Mouse (Mus musculus) left cerebral cortex, adult 2 months (tissue): Measurements from ENCODE around the gene Gas7. TPM values are rescaled to one million over a fixed set of nuclear protein-coding genes. Genes with fewer than 3 reads are reported as not detected.

ENCODE experiments used
- DNase-seq, 2 experiments: peaks; one replicate each; pipeline ENCODE4 v3.0.0; 2021 to 2022; ENCODE audit warnings: low spot score in 2 of 2, mixed read lengths in 1 of 2; ENCODE audit errors: extremely low spot score in 1 of 2
- H3K27ac ChIP-seq: fragments of 200-600 bp; 2 replicates; pipeline ENCODE4 v1.8.1; 2022
- H3K4me3 ChIP-seq: fragments of 200-600 bp; 2 replicates; pipeline ENCODE4 v1.8.1; 2022
- CTCF ChIP-seq: fragments of 200-600 bp; IDR thresholded peaks from 2 replicates; pipeline ENCODE4 v1.8.1; 2022; ENCODE audit warnings: antibody characterized with exemption, mild to moderate bottlenecking, moderate library complexity
- intact Hi-C: fragments of 180-260 bp; cut with DNase I; formaldehyde crosslinking; loops from one replicate; pipeline ENCODE4 v1.15.1; 2025
- total RNA-seq, 2 experiments: library from RNA; stranded (reverse); gene quantifications; 2 replicates each; pipeline ENCODE4 v1.2.3; 2021

The Gas7 gene
- total RNA-seq, 2 experiments from 2014 or later, result 539 to 559 TPM

GRCm38 (mm10) chr11:67715382-67715781 lies 260.1 kb downstream of the Gas7 start:
- no peak for DNase-seq
- intact Hi-C loops, result no loop called here
- TF ChIP-seq CTCF, result no peak
- H3K4me3 ChIP-seq, result no peak overlapping the region
- H3K27ac ChIP-seq, result no peak overlapping the region

GRCm38 (mm10) chr11:67721485-67721884 lies 266.2 kb downstream of the Gas7 start:
- intact Hi-C loops, result no loop called here

GRCm38 (mm10) chr11:67722399-67723156 lies 267.3 kb downstream of the Gas7 start:
- Histone ChIP-seq H3K27ac (peak overlapping the region; percentile 57; the same call in 1 of the 2 replicates), H3K4me3 (no peak overlapping the region)
- intact Hi-C loops, result no loop called here
- TF ChIP-seq CTCF, result no peak
- no peak for DNase-seq

More at GRCm38 (mm10) chr11:67721485-67721884, 266.2 kb downstream of the Gas7 start:
- no peak for DNase-seq
- no peak for TF ChIP-seq CTCF
- Histone ChIP-seq H3K4me3 (no peak overlapping the region), H3K27ac (no peak overlapping the region)

- DNase-seq, result peak; percentile 30 to 51
- Histone ChIP-seq H3K27ac (peak overlapping the region; percentile 57), H3K4me3 (no peak overlapping the region)
- intact Hi-C loops, result no loop called here
- no peak for TF ChIP-seq CTCF
These were observed 268.2 kb downstream of the Gas7 start for GRCm38 (mm10) chr11:67723231-67724013.

GRCm38 (mm10) chr11:67727095-67727494 lies 271.9 kb downstream of the Gas7 start:
- Histone ChIP-seq H3K27ac (peak overlapping the region; percentile 13; the same call in 1 of the 2 replicates), H3K4me3 (no peak overlapping the region)
- no peak for DNase-seq
- no peak for TF ChIP-seq CTCF
- intact Hi-C loops, result no loop called here

GRCm38 (mm10) chr11:67728726-67729125 lies 273.5 kb downstream of the Gas7 start:
- DNase-seq, result no peak
- intact Hi-C loops, result no loop called here
- Histone ChIP-seq H3K4me3 (no peak overlapping the region), H3K27ac (no peak overlapping the region)
- no peak for TF ChIP-seq CTCF

- no peak for DNase-seq
- no peak for TF ChIP-seq CTCF
- no peak overlapping the region for H3K27ac ChIP-seq
- intact Hi-C loops, result loop anchor here (5.0 kb wide), 1 partner anchor 129 kb away; no protein-coding TSS in a partner anchor
- no peak overlapping the region for H3K4me3 ChIP-seq
These were observed 275.8 kb downstream of the Gas7 start for GRCm38 (mm10) chr11:67731056-67731455.

GRCm38 (mm10) chr11:67733726-67734125 lies 278.5 kb downstream of the Gas7 start:
- intact Hi-C loops, result loop anchor here (5.0 kb wide), 1 partner anchor 131 kb away; no protein-coding TSS in a partner anchor
- no peak for TF ChIP-seq CTCF

GRCm38 (mm10) chr11:67734597-67734996 lies 279.4 kb downstream of the Gas7 start:
- DNase-seq, result no peak
- no peak for TF ChIP-seq CTCF
- H3K27ac ChIP-seq, result peak overlapping the region; percentile 71
- intact Hi-C loops, result loop anchor here (5.0 kb wide), 1 partner anchor 132 kb away; no protein-coding TSS in a partner anchor
- no peak overlapping the region for H3K4me3 ChIP-seq

More at GRCm38 (mm10) chr11:67733726-67734125, 278.5 kb downstream of the Gas7 start:
- no peak overlapping the region; the same call in 1 of the 2 replicates for H3K27ac ChIP-seq
- no peak overlapping the region for H3K4me3 ChIP-seq
- no peak for DNase-seq

GRCm38 (mm10) chr11:67738345-67738744 lies 283.1 kb downstream of the Gas7 start:
- Histone ChIP-seq H3K4me3 (no peak overlapping the region), H3K27ac (no peak overlapping the region)
- intact Hi-C loops, result no loop called here
- no peak for TF ChIP-seq CTCF
- DNase-seq, result no peak

Other genes with a start within 250 kb of the Gas7 start
- gene Myh4, start 217.4 kb upstream of the Gas7 start, total RNA-seq, result under 1 TPM; 0.18 to 0.26 TPM
- under 1 TPM; 0.40 to 0.57 TPM for gene Myh8, start 178.3 kb upstream of the Gas7 start, total RNA-seq
- gene Myh13, start 133.8 kb upstream of the Gas7 start, total RNA-seq, result under 1 TPM; 0.18 to 0.51 TPM
- gene Rcvrn, start 239.9 kb downstream of the Gas7 start, total RNA-seq, result 1 to 10 TPM in 1 of 2 experiments, under 1 TPM in 1; 0.91 to 3.2 TPM